Mouse (Mus musculus) myocyte (in vitro differentiated cells): ENCODE measurements around the gene Dao. TPM values are rescaled to one million over a fixed set of nuclear protein-coding genes. Genes with fewer than 3 reads are reported as not detected.

Experiments used
- H3K27me3 ChIP-seq: one replicate; pipeline ENCODE4 v1.6.1; 2011; ENCODE audit not compliant: control insufficient read depth, insufficient read depth, insufficient read length
- H3K36me3 ChIP-seq: one replicate; pipeline ENCODE4 v1.6.1; 2011; ENCODE audit not compliant: control insufficient read depth, insufficient read depth
- H3K4me2 ChIP-seq: one replicate; pipeline ENCODE4 v1.6.1; 2011; ENCODE audit warnings: low read depth, control low read depth
- H3K4me3 ChIP-seq: one replicate; pipeline ENCODE4 v1.5.1; 2011; ENCODE audit warnings: mild to moderate bottlenecking, control low read depth, moderate library complexity
- H3K79me2 ChIP-seq: one replicate; pipeline ENCODE4 v1.6.1; 2011; ENCODE audit not compliant: control insufficient read depth, insufficient read depth
- H3ac ChIP-seq: one replicate; pipeline ENCODE4 v1.6.1; 2011; ENCODE audit not compliant: control insufficient read depth, insufficient read length
- CEBPB ChIP-seq: IDR thresholded peaks from 2 replicates; pipeline ENCODE4 v1.6.1; 2011; ENCODE audit warnings: mild to moderate bottlenecking, moderate library complexity; ENCODE audit not compliant: poor library complexity, insufficient read depth, severe bottlenecking
- E2F4 ChIP-seq: IDR thresholded peaks from one replicate; pipeline ENCODE4 v1.6.1; 2011; ENCODE audit warnings: mild to moderate bottlenecking, control low read depth, moderate library complexity; ENCODE audit not compliant: insufficient read depth
- MAX ChIP-seq: IDR thresholded peaks from one replicate; pipeline ENCODE4 v1.6.1; 2011; ENCODE audit warnings: low read depth, mild to moderate bottlenecking, control low read depth
- MYOD1 ChIP-seq, 3 experiments: IDR thresholded peaks; one replicate each; pipeline ENCODE4 v1.6.1; 2011; ENCODE audit warnings: control low read depth in 2 of 3, low read depth in 2 of 3, mild to moderate bottlenecking in 2 of 3, moderate library complexity in 1 of 3; ENCODE audit not compliant: insufficient read length in 2 of 3, control insufficient read depth in 1 of 3
- MYOG ChIP-seq, 3 experiments: IDR thresholded peaks; one replicate each; pipeline ENCODE4 v1.6.1; 2011; ENCODE audit warnings: control low read depth in 2 of 3, low read depth in 2 of 3, mild to moderate bottlenecking in 2 of 3; ENCODE audit not compliant: insufficient read length in 2 of 3, control insufficient read depth in 1 of 3, insufficient read depth in 1 of 3
- POLR2A ChIP-seq: IDR thresholded peaks from one replicate; pipeline ENCODE4 v1.6.1; 2011; ENCODE audit warnings: low read depth, mild to moderate bottlenecking, control low read depth, moderate library complexity; ENCODE audit not compliant: insufficient read length
- POLR2AphosphoS2 ChIP-seq: IDR thresholded peaks from one replicate; pipeline ENCODE4 v1.6.1; 2011; ENCODE audit warnings: low read depth, control low read depth; ENCODE audit not compliant: insufficient read length
- REST ChIP-seq: IDR thresholded peaks from one replicate; pipeline ENCODE4 v1.6.1; 2011; ENCODE audit warnings: mild to moderate bottlenecking, control low read depth, moderate library complexity; ENCODE audit not compliant: insufficient read depth, insufficient read length
- SRF ChIP-seq: IDR thresholded peaks from one replicate; pipeline ENCODE4 v1.6.1; 2011; ENCODE audit warnings: low read depth; ENCODE audit not compliant: control insufficient read depth, insufficient read length
- TCF12 ChIP-seq: IDR thresholded peaks from one replicate; pipeline ENCODE4 v1.6.1; 2011; ENCODE audit warnings: mild to moderate bottlenecking, control low read depth; ENCODE audit not compliant: poor library complexity, insufficient read depth, severe bottlenecking
- TCF3 ChIP-seq: IDR thresholded peaks from one replicate; pipeline ENCODE4 v1.6.1; 2011; ENCODE audit warnings: low read depth, control low read depth; ENCODE audit not compliant: insufficient read length
- USF1 ChIP-seq: IDR thresholded peaks from one replicate; pipeline ENCODE4 v1.6.1; 2011; ENCODE audit warnings: low read depth, mild to moderate bottlenecking, control low read depth, moderate library complexity
- polyA plus RNA-seq: library from polyadenylated mRNA; unstranded; fragments of >200 nt; fragmentation: generic; extraction: Trizol; gene quantifications from one replicate; pipeline ENCODE4 v1.2.1, GENCODE M21; 2012; ENCODE audit warnings: missing spikeins

Gene Dao
- polyA plus RNA-seq, 1 experiment: not detected

DNA sequence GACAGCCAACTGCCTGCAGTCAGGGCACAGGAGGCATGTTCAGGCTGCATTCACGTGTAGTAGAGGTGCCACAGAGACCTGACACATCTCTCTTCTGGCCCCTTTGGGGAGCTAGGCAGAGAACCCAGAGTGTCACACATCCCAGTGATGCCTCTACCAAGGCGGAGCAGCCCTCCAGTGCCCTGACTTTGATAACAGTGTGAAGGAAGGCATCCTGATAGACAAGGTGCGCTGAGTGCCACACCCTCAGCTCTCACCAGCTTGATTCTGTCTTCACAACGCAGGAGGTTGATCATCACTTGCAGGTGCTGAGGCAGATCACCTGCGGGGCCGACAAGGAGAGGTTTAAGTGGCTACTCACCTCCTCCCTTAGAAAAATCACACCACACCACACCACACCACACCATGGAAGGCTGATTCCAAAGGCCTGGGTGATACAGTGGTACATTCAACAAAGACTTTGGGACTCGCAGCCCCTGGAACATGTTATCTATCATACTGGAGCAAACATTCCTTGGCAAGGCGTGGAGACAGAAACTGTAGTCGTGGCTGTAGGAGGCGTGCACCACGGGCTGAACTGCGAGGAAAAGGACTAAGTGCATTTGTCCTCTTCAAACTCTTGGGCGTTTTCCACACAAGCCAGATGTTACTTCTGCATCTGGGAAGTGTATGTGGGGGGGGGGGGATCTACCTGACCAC, 36.9 kb upstream of the Dao start:
- Histone ChIP-seq H3K36me3 (no peaks in the 10 kb centered on the region), H3K79me2 (no peaks in the 10 kb centered on the region), H3K4me3 (no peak overlapping the region), H3K4me2 (no peak overlapping the region), H3ac (no peak overlapping the region), H3K27me3 (no peaks in the 10 kb centered on the region)
- TF ChIP-seq MYOG (IDR thresholded peaks at IDR 0.05; ENCODE audit: control insufficient read depth in 1 of 3, insufficient read depth in 1 of 3, insufficient read length in 2 of 3, low read depth in 2 of 3) (no peak), TCF12 (no peak), SRF (no peak), POLR2AphosphoS2 (no peak), POLR2A (no peak), E2F4 (no peak), TCF3 (no peak), USF1 (no peak), CEBPB (no peak), REST (no peak), MYOD1 (IDR thresholded peaks at IDR 0.05; ENCODE audit: control insufficient read depth in 1 of 3, insufficient read length in 2 of 3, low read depth in 2 of 3) (no peak), MAX (no peak)

DNA sequence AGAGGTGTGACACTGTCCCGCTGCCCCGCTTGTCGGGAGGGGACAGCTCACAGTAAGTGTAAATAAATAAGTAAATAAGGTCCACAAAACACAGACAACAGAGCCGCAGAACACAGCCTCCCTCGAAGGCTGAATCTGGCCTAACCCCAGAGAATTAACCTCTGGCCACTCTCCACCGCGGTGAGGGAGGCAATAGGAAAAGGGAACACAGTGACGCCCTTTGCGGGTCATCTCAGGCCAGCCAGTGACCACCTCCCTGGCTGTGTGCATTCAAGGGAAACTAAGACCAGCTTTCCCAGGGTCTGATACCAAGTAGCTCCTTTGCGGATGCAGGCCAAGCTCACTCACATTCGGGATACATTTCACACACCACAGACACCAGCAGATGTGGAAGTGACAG, 35.1 kb upstream of the Dao start:
- Histone ChIP-seq H3K27me3 (no peaks in the 10 kb centered on the region), H3K36me3 (no peaks in the 10 kb centered on the region), H3K4me2 (no peak overlapping the region), H3K4me3 (no peak overlapping the region), H3K79me2 (no peaks in the 10 kb centered on the region), H3ac (no peak overlapping the region)
- TF ChIP-seq TCF3 (no peak), REST (no peak), POLR2AphosphoS2 (no peak), TCF12 (no peak), SRF (no peak), POLR2A (no peak), CEBPB (no peak), MYOD1 (IDR thresholded peaks at IDR 0.05; ENCODE audit: control insufficient read depth in 1 of 3, insufficient read length in 2 of 3, low read depth in 2 of 3) (no peak), MAX (no peak), MYOG (IDR thresholded peaks at IDR 0.05; ENCODE audit: control insufficient read depth in 1 of 3, insufficient read depth in 1 of 3, insufficient read length in 2 of 3, low read depth in 2 of 3) (no peak)

DNA sequence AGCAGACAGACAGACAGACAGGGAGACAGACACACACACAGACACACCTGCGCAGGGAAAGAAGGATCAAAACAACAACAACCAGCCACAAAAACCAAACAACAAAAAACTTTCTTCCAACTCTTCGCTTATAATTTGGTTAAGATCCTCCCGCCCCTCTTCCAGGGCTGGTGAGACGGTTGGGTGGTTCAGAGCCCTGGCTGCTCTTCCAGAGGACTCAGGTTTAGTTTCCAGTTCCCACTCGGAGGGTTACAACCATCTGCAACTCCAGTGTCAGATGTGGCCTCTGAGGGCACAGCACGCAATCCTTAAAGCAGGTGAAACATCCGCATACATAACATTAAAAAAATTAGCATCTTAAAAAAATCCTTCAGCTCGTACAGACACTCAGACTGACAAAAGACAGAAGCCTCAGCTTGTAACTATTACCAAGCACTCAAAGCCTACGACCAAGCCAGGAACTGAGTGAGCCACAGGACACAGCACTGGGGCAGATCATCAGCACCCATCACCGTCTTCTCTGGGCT, 32.0 kb upstream of the Dao start:
- H3ac ChIP-seq: no peak overlapping the region
- TF ChIP-seq TCF3 (no peak), TCF12 (no peak), E2F4 (no peak), POLR2AphosphoS2 (no peak), REST (no peak), MYOG (IDR thresholded peaks at IDR 0.05; ENCODE audit: control insufficient read depth in 1 of 3, insufficient read depth in 1 of 3, insufficient read length in 2 of 3, low read depth in 2 of 3) (no peak)
- H3K36me3 ChIP-seq: no peaks in the 10 kb centered on the region
- H3K79me2 ChIP-seq: no peaks in the 10 kb centered on the region
- H3K4me3 ChIP-seq: no peak overlapping the region
- no peak overlapping the region for H3K4me2 ChIP-seq
- H3K27me3 ChIP-seq: no peaks in the 10 kb centered on the region

DNA sequence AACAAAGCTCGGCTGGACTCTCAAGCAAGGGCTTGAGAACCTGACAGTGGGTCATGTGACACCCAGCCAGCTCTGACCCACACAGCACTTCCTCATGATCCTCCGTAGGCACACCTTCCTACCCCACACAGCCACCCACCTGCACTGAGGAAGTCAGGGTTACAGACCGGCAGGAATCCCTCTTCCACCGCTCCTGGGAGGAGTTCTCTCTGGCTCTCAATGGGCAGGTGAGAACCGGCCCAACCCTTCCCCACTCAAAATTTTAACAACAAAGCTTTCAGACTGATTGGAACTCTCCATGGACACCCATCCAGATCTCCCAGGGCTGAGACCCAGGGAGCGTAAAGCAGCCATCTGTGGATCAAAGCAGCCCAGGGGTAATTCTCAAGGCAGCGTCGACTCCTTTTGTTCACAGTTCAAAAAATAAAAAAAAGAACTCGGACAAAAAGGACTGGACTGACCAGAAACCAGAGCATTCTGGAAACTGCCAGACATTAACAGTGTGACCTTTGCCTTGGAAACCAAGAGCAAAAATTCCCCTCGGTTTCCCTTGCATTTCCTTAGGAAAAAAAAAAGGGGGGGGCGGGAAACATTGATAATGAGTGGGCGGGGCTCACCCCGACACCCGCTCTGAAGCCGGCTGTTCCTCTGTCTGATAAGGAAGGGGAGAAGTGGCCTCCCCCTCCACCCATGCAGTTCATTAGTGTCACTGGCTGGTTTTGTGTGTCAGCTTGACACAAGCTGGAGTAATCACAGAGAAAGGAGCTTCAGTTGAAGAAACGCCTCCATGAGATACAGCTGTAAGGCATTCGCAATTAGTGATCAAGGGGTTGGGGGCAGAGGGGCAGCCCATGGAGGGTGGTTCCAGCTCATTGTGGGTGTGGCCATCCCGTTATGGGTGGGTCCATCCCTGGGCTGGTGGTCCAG, 30.7 kb upstream of the Dao start:
- H3K79me2 ChIP-seq: no peaks in the 10 kb centered on the region
- no peak overlapping the region for H3K4me2 ChIP-seq
- no peaks in the 10 kb centered on the region for H3K36me3 ChIP-seq
- TF ChIP-seq POLR2AphosphoS2 (no peak), TCF3 (no peak), SRF (no peak), REST (no peak), MYOD1 (IDR thresholded peaks at IDR 0.05; ENCODE audit: control insufficient read depth in 1 of 3, insufficient read length in 2 of 3, low read depth in 2 of 3) (no peak), MYOG (IDR thresholded peaks at IDR 0.05; ENCODE audit: control insufficient read depth in 1 of 3, insufficient read depth in 1 of 3, insufficient read length in 2 of 3, low read depth in 2 of 3) (no peak), CEBPB (no peak), POLR2A (no peak), MAX (no peak), E2F4 (no peak), USF1 (no peak), TCF12 (no peak)
- H3K4me3 ChIP-seq: no peak overlapping the region
- H3ac ChIP-seq: no peak overlapping the region
- no peaks in the 10 kb centered on the region for H3K27me3 ChIP-seq
